Mouse (Mus musculus) kidney, adult 2 months (tissue): ENCODE measurements around the gene Slc6a1. TPM values are rescaled to one million over a fixed set of nuclear protein-coding genes. Genes with fewer than 3 reads are reported as not detected.
A peak's percentile ranks its signal among the peaks of the same experiment; 100 is the strongest.

Experiments
- DNase-seq: peaks from one replicate; pipeline ENCODE4 v3.0.0; 2021
- H3K27ac ChIP-seq: fragments of 200-500 bp; 2 replicates; pipeline ENCODE4 v1.5.1; 2012; ENCODE audit warnings: low read depth, low read length, control low read depth, inconsistent platforms; ENCODE audit not compliant: insufficient read depth
- H3K27me3 ChIP-seq: fragments of 200-500 bp; replicated peaks from 2 replicates; pipeline ENCODE4 v1.6.1; 2012; ENCODE audit warnings: mild to moderate bottlenecking, moderate library complexity, low read length, inconsistent platforms; ENCODE audit not compliant: control insufficient read depth, insufficient read depth
- H3K36me3 ChIP-seq: fragments of 200-500 bp; 2 replicates; pipeline ENCODE4 v1.6.1; 2012; ENCODE audit warnings: mild to moderate bottlenecking, moderate library complexity, low read length, inconsistent platforms; ENCODE audit not compliant: control insufficient read depth, insufficient read depth
- H3K4me1 ChIP-seq: fragments of 200-500 bp; 2 replicates; pipeline ENCODE4 v1.6.1; 2011; ENCODE audit warnings: low read length; ENCODE audit not compliant: control insufficient read depth, insufficient read depth
- H3K4me3 ChIP-seq: fragments of 200-500 bp; 2 replicates; pipeline ENCODE4 v1.5.1; 2011; ENCODE audit warnings: mild to moderate bottlenecking, low read depth, low read length, control low read depth; ENCODE audit not compliant: insufficient read depth
- CTCF ChIP-seq: fragments of 200-500 bp; conservative IDR thresholded peaks from 2 replicates; pipeline ENCODE4 v1.5.1; 2011; ENCODE audit warnings: low read depth, mild to moderate bottlenecking, control low read depth, low read length, moderate library complexity, mixed read lengths; ENCODE audit not compliant: insufficient read depth, insufficient read length
- POLR2A ChIP-seq: fragments of 200-500 bp; IDR thresholded peaks from one replicate; pipeline ENCODE4 v1.6.1; 2011; ENCODE audit warnings: low read depth, low read length, control low read depth
- WGBS: fragments of 180-500 bp; shearing (Covaris S2); methylation state at CpG from one replicate; pipeline ENCODE4 v1.1.7; 2018; 5-methylcytosine and 5-hydroxymethylcytosine counted together
- polyA plus RNA-seq: library from polyadenylated mRNA; depleted of rRNA; stranded (reverse); fragments of >200 nt; gene quantifications from 2 replicates; pipeline ENCODE4 v1.2.3, GENCODE M21; 2012; rRNA removed

Slc6a1 gene
- polyA plus RNA-seq, 1 experiment = 0.19 TPM

DNA sequence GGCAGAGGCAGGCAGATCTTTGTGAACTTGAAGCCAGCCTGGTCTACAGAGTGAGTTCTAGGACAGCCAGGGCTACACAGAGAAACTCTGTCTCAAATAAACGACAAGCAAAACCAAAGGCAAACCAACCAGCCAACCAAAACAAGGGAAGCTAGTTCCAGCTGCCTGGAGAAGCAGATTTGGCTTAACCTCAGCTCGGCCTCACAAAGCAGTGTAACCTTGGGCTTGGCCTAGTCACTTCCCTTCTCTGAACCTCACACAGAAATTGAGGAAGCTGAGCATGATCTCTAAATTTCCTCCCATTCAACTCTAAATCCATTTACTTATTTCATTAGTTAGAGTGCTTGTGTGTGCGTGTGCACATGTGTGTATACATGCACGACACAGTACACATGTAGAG lies 79.9 kb downstream of the Slc6a1 start:
- Histone ChIP-seq H3K27ac (no peak overlapping the region), H3K4me3 (no peak overlapping the region), H3K4me1 (no peaks in the 10 kb centered on the region), H3K36me3 (no peaks in the 10 kb centered on the region), H3K27me3 (no peaks in the 10 kb centered on the region)
- peak; percentile 4 for DNase-seq
- WGBS = 56% methylated on average over 4 of the region's 4 CpGs
- no peak for TF ChIP-seq CTCF
- TF ChIP-seq POLR2A = no peak

DNA sequence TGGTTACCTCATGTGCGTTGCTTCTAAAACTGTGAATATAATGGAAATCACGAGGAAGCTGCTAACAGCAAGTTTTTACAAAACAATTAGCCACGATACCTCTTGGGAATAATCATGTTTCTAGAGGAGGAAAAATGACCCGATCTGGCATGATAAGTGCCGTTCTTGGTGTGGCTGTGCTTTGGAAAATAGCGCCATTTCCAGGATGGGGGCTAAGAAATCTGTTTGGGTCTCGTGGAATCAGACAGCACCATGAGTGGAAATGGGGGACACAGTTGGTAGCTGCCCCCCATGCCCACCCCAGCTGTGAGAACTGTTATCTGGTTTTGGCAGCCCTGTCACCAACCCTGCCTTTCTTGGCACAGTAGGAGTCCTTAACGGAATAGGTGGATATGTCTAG lies 81.3 kb downstream of the Slc6a1 start:
- Histone ChIP-seq H3K4me3 (no peak overlapping the region), H3K4me1 (no peaks in the 10 kb centered on the region), H3K27me3 (no peaks in the 10 kb centered on the region), H3K27ac (no peak overlapping the region), H3K36me3 (no peaks in the 10 kb centered on the region)
- no peak for DNase-seq
- 84% methylated on average over 8 of the region's 8 CpGs for WGBS
- TF ChIP-seq CTCF = no peak
- no peak for TF ChIP-seq POLR2A

DNA sequence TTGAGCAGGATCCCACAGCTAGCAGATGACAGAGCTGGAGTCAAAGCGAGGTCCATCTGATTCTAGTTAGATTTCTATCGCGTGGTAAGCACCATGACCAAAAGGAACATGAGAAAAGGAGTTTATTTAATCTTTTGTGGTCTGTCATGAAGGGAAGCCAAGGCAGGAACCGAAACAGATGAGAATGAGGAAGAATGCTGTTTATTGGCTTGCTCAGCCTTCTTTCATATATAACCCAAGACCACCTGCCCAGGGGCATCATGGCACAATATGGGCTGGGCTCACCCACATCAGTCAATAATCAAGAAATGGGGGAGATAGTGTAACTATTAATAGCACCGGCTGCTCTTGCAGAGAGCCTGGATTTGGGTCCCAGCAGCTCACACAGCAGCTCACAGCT lies 82.3 kb downstream of the Slc6a1 start:
- no peak overlapping the region for H3K27ac ChIP-seq
- WGBS = 86% methylated on average over 5 of the region's 5 CpGs
- no peak overlapping the region for H3K4me3 ChIP-seq
- H3K4me1 ChIP-seq = no peaks in the 10 kb centered on the region
- H3K27me3 ChIP-seq = no peaks in the 10 kb centered on the region
- peak; percentile 3 for DNase-seq
- H3K36me3 ChIP-seq = no peaks in the 10 kb centered on the region
- TF ChIP-seq CTCF (no peak), POLR2A (no peak)

DNA sequence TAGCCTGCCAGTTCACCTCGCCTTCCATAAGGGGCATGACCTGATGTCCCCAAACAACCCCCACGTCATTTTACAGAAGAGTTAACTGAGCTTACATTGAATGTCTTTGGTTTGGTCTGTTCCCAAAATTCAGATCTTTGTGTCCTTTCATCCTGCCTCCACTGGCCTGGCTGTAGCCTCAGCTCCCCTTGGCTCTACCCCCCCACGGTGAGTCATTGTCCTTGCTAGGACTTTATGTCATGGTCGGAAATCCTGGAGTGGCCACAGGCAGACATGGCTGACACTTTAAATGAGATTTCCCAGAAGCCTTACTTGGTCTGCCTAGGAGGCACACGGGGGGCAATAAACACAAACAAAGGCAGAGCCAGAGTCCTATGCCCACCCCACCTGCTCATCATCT lies 83.8 kb downstream of the Slc6a1 start:
- no peak for TF ChIP-seq POLR2A
- no peaks in the 10 kb centered on the region for H3K27me3 ChIP-seq
- WGBS = 73% methylated on average over 5 of the region's 5 CpGs
- H3K4me1 ChIP-seq = no peaks in the 10 kb centered on the region
- no peak overlapping the region for H3K4me3 ChIP-seq
- no peak overlapping the region for H3K27ac ChIP-seq
- no peak for DNase-seq
- H3K36me3 ChIP-seq = no peaks in the 10 kb centered on the region

Other genes with a start within 250 kb of the Slc6a1 start
- gene Atp2b2, start 240.0 kb upstream of the Slc6a1 start, polyA plus RNA-seq = 0.84 TPM in 2 replicates
- gene Slc6a11, start 151.4 kb upstream of the Slc6a1 start, polyA plus RNA-seq = not detected in 2 replicates
- 0.23 and 0.34 TPM in 2 replicates for gene Hrh1, start 115.3 kb downstream of the Slc6a1 start, polyA plus RNA-seq